ENCODE assay signal across 9 mouse cellular contexts in genomic region chr13:23772561-23773313, GRCm38 (mm10). TPM values are rescaled to one million over a fixed set of nuclear protein-coding genes. Genes with fewer than 3 reads are reported as not detected.
A peak's percentile ranks its signal among the peaks of the same experiment; 100 is the strongest.
DNase-seq lines count a peak whose midpoint lies in the region; ATAC-seq and TF ChIP-seq lines count a peak whose summit lies in the region.
"Had no signal": no experiment of that assay in that cellular context is flagged by ENCODE, and none has a peak within 500 bp of the region (broad histone marks: within the 10 kb centered on the region; RNA-seq: fewer than 3 reads in every experiment).

No protein-coding gene starts in this region.

- H3K27me3 ChIP-seq in heart, embryonic 10.5 days (ENCODE audit: insufficient read depth, poor library complexity, severe bottlenecking): no peaks in the 10 kb centered on the region
- H3K27me3 ChIP-seq in lung, embryonic 16.5 days (ENCODE audit: control insufficient read depth, insufficient read depth, low read depth, low read length): no peaks in the 10 kb centered on the region

- H3K27ac ChIP-seq in left cerebral cortex, adult 2 months: no peak overlapping the region
- H3K27ac ChIP-seq in heart, embryonic 10.5 days: peak overlapping the region; percentile 67
- H3K27ac ChIP-seq in lung, embryonic 16.5 days (ENCODE audit: low read length): no peak overlapping the region

- peaks cover 7% of the 10 kb centered on the region; the same call in 1 of the 2 replicates for H3K4me1 ChIP-seq in heart, embryonic 10.5 days
- 0 out of 2 replicates have a peak, but pooled peaks cover 3% of the 10 kb centered on the region for H3K4me1 ChIP-seq in lung, embryonic 16.5 days (replicated peaks; ENCODE audit: control insufficient read depth, insufficient read depth, low read length)

- H3K36me3 ChIP-seq in heart, embryonic 10.5 days: no peaks in the 10 kb centered on the region
- no peaks in the 10 kb centered on the region for H3K36me3 ChIP-seq in lung, embryonic 16.5 days (ENCODE audit: control insufficient read depth, insufficient read depth, low read length)

- peak; percentile 95 for ATAC-seq in lung, embryonic 16.5 days (ENCODE audit: low read depth)

- H3K9ac ChIP-seq in lung, embryonic 16.5 days (ENCODE audit: low read length): no peak overlapping the region

- 12% methylated on average over 21 of the region's 21 CpGs for WGBS in heart, embryonic 10.5 days
- 22% methylated on average over 21 of the region's 21 CpGs for WGBS in lung, embryonic 16.5 days

- H3K4me2 ChIP-seq in lung, embryonic 16.5 days (ENCODE audit: low read depth, low read length): peak overlapping the region; percentile 43

- no peak for TF ChIP-seq CTCF in left cerebral cortex, adult 2 months (IDR thresholded peaks at IDR 0.05)

- peak; percentile 29 to 30 for DNase-seq in left cerebral cortex, adult 2 months (ENCODE audit: extremely low spot score in 1 of 2, low spot score in 2 of 2)
- DNase-seq in left cerebral cortex, adult 11 months (ENCODE audit: low spot score): no peak
- DNase-seq in embryo, embryonic 10.5 days (ENCODE audit: low spot score): peak; percentile 83
- DNase-seq in heart, embryonic 10.5 days (ENCODE audit: low spot score): peak; percentile 93
- DNase-seq in kidney, postnatal 14 days: peak; percentile 29
- peak; percentile 76 for DNase-seq in retina, embryonic 14.5 days (ENCODE audit: low spot score)
- no peak for DNase-seq in thymus, postnatal 36 days

- intact Hi-C loops in left cerebral cortex, adult 2 months (cut with DNase I): no loop called here

- H3K4me3 ChIP-seq in left cerebral cortex, adult 2 months: peak overlapping the region; percentile 13; the same call in 1 of the 2 replicates
- H3K4me3 ChIP-seq in heart, embryonic 10.5 days: peak overlapping the region; percentile 47
- 0 out of 2 replicates have a peak overlapping the region, but pooled peaks have one; percentile 1 for H3K4me3 ChIP-seq in lung, embryonic 16.5 days (ENCODE audit: low read length)

- H3K9me3 ChIP-seq in heart, embryonic 10.5 days: no peaks in the 10 kb centered on the region
- no peaks in the 10 kb centered on the region for H3K9me3 ChIP-seq in lung, embryonic 16.5 days (ENCODE audit: control insufficient read depth, low read length)

RNA-seq across cellular contexts. Expression of gene Trim38, which starts 3.0 kb away (rescaled TPM):
- total RNA-seq in left cerebral cortex, adult 2 months (2021): not detected
- polyA plus RNA-seq in heart, embryonic 10.5 days (2016; fragmentation: Nextera tagmentation; extraction: Ambion mirVana): 0.14 TPM in 1 of 2 replicates, not detected in the other
- not detected in 2 replicates for polyA plus RNA-seq in lung, embryonic 16.5 days (2015; fragmentation: Nextera tagmentation; extraction: Ambion mirVana)
- total RNA-seq: layer of hippocampus, postnatal 14 days had no signal

RNA-seq across cellular contexts. Expression of gene Hist1h1a, which starts 9.3 kb away (rescaled TPM):
- 10 to 100 TPM; 21.6 to 22.6 TPM for total RNA-seq in left cerebral cortex, adult 2 months (2021)
- 1.2 and 1.4 TPM in 2 replicates for polyA plus RNA-seq in heart, embryonic 10.5 days (2016; fragmentation: Nextera tagmentation; extraction: Ambion mirVana)
- 2.1 and 4.3 TPM in 2 replicates for polyA plus RNA-seq in lung, embryonic 16.5 days (2015; fragmentation: Nextera tagmentation; extraction: Ambion mirVana)

RNA-seq across cellular contexts. Expression of gene Hist1h3a, which starts 10.6 kb away (rescaled TPM):
- total RNA-seq in left cerebral cortex, adult 2 months (2021): 10 to 100 TPM; 31.1 to 37.0 TPM
- 2.0 and 3.2 TPM in 2 replicates for polyA plus RNA-seq in heart, embryonic 10.5 days (2016; fragmentation: Nextera tagmentation; extraction: Ambion mirVana)
- polyA plus RNA-seq in lung, embryonic 16.5 days (2015; fragmentation: Nextera tagmentation; extraction: Ambion mirVana): 4.2 and 5.5 TPM in 2 replicates

RNA-seq across cellular contexts. Expression of gene Hist1h4a, which starts 11.7 kb away (rescaled TPM):
- 10 to 100 TPM; 53.1 to 70.3 TPM for total RNA-seq in left cerebral cortex, adult 2 months (2021)
- 0.28 TPM in 1 of 2 replicates, not detected in the other for polyA plus RNA-seq in heart, embryonic 10.5 days (2016; fragmentation: Nextera tagmentation; extraction: Ambion mirVana)
- 1.2 TPM in 1 of 2 replicates, not detected in the other for polyA plus RNA-seq in lung, embryonic 16.5 days (2015; fragmentation: Nextera tagmentation; extraction: Ambion mirVana)

RNA-seq across cellular contexts. Expression of gene Hist1h4b, which starts 15.9 kb away (rescaled TPM):
- 10 to 100 TPM; 62.5 to 93.5 TPM for total RNA-seq in left cerebral cortex, adult 2 months (2021)
- 3.4 and 4.4 TPM in 2 replicates for polyA plus RNA-seq in heart, embryonic 10.5 days (2016; fragmentation: Nextera tagmentation; extraction: Ambion mirVana)
- 5.1 and 6.6 TPM in 2 replicates for polyA plus RNA-seq in lung, embryonic 16.5 days (2015; fragmentation: Nextera tagmentation; extraction: Ambion mirVana)

Comparison
In these comparisons a context has a peak if more than half of its experiments do, and no peak if none do; other contexts are left out.
1. DNase-seq: peak in left cerebral cortex, adult 2 months (2 of 2), embryo, embryonic 10.5 days (single experiment), heart, embryonic 10.5 days (single experiment), kidney, postnatal 14 days (single experiment) and retina, embryonic 14.5 days (single experiment); none in left cerebral cortex, adult 11 months (single experiment) and thymus, postnatal 36 days (0 of 2).
2. Peak in every context shown above with its lines, with median percentiles within 50 percentile points of each other: H3K4me3 ChIP-seq.